Mouse (Mus musculus): ENCODE data around the gene Ptger3.

The Ptger3 gene

GRCm38 (mm10) chr3:157582626-157583405 is 16.1 kb downstream of the Ptger3 start:
- DNase-seq (ENCODE audit: low spot score): peak; percentile 63

GRCm38 (mm10) chr3:157597837-157598379 is 31.2 kb downstream of the Ptger3 start:
- DNase-seq (ENCODE audit: low spot score): no peak

DNA sequence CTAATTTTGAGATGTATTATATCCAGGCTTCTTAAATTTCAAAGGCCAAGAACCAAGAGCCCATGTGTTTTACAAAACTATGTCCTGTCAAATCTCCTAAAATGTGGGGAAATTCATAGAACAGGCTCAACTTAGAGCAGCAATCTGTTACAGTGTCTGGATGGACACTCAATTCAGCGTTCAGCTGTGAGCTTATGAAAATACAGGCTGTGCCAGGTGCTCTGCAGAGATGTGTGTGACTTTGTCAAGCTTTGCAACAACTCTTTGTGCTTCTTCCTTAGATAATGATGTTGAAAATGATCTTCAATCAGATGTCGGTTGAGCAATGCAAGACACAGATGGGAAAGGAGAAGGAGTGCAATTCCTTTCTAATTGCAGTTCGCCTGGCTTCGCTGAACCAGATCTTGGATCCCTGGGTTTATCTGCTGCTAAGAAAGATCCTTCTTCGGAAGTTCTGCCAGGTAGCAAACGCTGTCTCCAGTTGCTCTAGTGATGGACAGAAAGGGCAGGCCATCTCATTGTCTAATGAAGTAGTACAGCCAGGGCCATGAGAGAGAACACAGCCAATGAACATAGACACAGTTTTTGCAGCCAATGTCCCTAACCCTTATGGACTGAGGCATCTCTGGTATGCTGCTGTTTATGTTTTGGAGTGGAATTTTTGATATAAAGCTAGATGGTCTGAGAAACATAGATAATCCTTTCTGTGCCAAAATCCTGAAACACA is 38.2 kb downstream of the Ptger3 start:
- DNase-seq (ENCODE audit: low spot score): no peak

DNA sequence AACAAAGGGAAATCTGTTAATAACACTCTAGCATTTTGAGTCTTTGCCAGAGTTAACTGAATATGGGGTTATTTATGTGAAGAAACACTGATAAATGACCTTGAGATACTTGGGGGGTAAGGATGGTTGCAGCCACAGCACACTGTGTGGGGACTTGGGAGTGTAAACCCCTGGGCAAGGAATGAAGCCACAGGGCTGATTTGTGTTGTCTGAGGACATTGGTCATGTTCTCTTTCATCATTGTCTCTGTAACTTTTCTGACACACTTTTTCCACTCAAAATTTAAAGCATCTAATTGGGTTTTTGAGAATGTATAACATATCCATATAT is 38.7 kb downstream of the Ptger3 start:
- DNase-seq (ENCODE audit: low spot score): no peak

DNA sequence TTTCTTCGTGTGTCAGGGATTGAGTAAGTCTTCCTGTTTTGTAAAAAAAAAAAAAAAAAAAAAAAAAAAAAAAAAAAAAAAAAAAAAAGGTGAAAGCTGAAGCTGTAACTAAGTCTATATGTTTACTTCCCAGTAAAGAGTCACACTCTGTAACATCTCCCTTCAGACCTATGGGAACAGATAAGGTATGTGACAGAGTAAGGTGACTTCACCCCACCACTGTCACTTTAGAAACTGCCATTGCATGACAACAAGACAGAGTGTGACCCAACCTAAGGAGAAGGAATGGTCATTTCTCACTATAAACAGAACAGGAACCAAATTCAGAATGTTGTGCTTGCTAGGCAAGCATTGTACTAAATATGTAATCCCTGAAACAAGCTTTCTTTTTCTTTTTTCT is 46.9 kb downstream of the Ptger3 start:
- no peak for DNase-seq (ENCODE audit: low spot score)

- no peak for DNase-seq (ENCODE audit: low spot score)
Observed at GRCm38 (mm10) chr3:157616949-157617348, 50.3 kb downstream of the Ptger3 start.

DNA sequence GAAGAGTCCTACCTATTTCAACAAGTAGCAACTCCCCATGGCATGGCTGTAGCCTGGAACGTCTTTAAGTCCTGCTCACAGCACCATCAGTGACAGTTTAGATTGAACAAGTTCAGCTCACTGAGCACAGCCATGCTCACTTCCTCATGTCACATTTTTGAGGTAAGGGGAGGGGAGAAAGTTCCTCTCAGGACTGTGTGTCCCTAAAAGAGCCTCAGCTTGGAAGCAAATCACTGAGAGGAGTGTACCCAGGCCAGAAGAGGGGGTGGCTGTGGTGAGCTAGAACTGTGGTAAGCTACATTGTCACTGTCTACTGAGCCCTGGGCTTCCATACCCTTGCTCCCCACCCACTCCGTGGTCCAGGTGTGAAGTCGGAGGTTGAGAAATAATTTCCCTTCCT is 60.7 kb downstream of the Ptger3 start:
- no peak for DNase-seq (ENCODE audit: low spot score)

DNA sequence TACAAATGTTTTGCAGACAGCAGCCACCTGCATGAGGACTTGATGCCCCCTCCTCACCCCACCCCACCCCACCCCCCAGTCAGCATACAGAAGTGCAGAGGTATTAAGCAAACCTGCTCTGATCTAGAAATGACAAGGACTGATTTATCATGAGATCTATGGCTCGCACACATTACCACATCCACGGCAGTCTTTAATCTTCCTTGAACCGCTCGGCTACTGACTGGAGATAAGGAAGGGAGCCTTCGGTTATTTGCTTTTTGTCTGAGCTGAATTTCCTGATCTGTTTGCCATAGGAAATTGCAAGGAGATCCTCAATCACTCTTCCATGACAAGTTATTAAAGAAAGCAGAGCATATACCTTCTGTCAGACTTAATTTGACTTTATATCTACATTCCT is 64.0 kb downstream of the Ptger3 start:
- no peak for DNase-seq (ENCODE audit: low spot score)

DNA sequence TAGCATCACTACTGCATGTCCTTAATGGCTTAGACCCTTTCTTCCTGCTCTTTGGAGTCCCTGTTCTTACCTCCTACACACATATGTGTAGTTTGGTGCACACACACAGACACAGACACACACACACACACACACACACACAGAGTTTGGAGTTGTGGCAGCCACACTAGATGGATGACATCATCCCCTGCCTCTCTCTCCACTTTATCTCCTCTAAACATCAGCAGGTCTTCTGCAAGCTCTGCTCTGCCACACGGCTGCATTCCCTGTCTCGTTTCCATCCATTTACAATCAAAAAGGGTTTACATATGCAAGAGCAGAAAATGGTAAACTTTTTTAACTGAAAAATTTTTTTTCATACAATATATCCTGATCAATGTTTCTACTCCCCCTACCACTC is 64.7 kb downstream of the Ptger3 start:
- no peak for DNase-seq (ENCODE audit: low spot score)

- no peak for DNase-seq (ENCODE audit: low spot score)
Observed at GRCm38 (mm10) chr3:157634431-157634830, 67.7 kb downstream of the Ptger3 start.

GRCm38 (mm10) chr3:157635713-157636112 is 69.0 kb downstream of the Ptger3 start:
- DNase-seq (ENCODE audit: low spot score): no peak

DNA sequence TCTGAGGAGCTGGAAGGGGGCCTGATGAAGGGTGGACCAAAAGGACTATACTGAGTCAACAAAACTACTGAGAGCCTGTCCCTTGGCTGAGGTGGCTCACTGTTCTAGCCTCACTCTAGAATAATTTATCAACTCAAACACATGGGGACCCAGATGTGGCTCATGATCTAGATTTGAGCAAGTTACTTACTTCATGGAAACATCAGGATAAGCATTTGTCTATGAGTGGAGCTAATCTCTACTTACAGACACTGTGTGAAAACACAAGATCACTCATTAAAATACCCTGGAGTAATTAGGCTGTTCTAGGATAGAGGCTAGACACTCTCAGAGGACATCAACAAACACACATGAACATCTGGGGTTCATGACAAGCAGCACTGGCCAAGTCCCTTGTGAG is 70.2 kb downstream of the Ptger3 start:
- DNase-seq (ENCODE audit: low spot score): no peak

DNA sequence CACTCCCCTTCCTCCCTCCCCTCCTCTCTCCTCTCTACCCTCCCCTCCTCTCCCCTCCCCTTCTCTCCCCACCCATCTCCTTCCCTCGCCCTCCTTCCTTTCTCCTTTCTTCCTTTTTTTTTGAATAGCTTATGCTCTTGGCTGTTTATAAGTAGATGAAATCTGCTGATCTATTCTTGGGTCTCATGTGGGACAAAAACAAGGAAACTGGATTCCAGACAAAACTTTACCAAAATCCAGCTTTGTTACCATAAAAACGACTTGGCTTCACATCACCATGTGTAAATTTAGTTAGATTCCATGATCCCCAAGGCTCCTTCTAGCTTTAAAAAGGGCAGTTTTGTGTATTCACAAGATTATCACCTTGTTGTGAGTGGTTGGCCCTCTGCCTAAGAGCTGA is 70.6 kb downstream of the Ptger3 start:
- no peak for DNase-seq (ENCODE audit: low spot score)

- DNase-seq (ENCODE audit: low spot score): no peak
Observed at GRCm38 (mm10) chr3:157641634-157642033, 74.9 kb downstream of the Ptger3 start.

GRCm38 (mm10) chr3:157661622-157662021 is 94.9 kb downstream of the Ptger3 start:
- no peak for DNase-seq (ENCODE audit: low spot score)

DNA sequence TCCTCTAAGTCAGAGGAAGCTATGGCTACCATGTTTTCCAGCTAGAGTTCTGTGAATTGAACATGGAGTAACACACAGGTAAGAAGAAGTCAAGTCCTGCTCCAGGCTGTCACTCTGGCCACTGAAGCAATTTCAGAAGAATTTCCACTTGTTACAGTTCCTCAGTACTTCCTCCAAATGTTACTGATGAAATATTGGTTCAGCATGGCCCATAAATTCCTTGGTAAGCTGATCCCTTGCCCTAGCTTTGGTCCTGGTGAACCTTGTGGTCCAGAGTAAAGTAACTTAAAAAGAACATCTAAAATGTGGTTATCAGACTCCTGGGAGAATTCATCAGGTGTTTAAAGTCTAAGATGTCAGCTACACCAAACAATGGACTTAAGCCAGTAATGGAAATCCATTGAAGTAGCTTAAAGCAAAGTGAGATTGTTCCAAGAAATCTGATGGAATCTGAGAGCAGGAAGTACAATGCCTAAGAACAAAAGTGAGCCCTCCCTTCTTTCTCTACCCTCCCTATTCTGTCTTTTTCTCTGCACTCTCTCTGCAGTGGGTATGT is 97.9 kb downstream of the Ptger3 start:
- DNase-seq (ENCODE audit: low spot score): no peak

DNA sequence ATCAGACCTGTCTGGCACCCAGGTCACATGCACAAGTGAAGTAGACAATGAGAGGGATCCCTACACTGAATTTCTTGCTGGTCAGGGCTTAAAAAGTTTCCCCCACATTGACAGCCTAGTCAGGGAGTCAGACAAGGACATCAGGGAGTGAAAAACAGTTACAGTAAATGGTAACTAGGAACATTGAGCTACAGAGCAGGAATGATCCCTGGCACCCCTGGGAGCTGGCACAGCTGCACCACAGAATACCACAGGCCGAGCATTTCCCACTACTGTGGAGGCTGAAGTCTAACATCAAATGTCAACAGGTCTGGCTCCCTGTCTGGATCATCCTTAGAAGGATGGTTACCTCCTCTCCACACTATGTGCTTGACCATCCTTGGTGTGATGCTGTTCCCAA is 98.8 kb downstream of the Ptger3 start:
- no peak for DNase-seq (ENCODE audit: low spot score)

- no peak for DNase-seq (ENCODE audit: low spot score)
Observed at GRCm38 (mm10) chr3:157666142-157666541, 99.5 kb downstream of the Ptger3 start.

DNA sequence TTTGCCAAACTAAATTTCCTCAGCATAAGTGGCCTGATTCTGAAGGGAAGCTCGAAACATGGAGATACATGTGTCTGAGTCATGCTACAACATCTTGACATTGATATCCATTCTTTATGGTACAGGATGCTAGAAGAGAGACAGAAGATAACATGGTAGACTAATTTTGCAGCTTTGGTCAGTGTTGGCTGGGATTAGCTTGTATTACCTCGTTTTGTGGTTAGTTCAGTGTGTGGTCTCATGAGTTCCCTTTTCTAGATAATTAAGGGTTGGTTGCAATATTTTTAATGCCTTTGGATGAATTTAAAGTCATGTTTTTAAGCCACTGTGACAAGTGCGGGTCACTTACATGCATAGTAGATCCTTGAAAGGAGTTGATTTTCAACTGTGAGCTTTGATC is 119.4 kb downstream of the Ptger3 start:
- DNase-seq (ENCODE audit: low spot score): no peak

DNA sequence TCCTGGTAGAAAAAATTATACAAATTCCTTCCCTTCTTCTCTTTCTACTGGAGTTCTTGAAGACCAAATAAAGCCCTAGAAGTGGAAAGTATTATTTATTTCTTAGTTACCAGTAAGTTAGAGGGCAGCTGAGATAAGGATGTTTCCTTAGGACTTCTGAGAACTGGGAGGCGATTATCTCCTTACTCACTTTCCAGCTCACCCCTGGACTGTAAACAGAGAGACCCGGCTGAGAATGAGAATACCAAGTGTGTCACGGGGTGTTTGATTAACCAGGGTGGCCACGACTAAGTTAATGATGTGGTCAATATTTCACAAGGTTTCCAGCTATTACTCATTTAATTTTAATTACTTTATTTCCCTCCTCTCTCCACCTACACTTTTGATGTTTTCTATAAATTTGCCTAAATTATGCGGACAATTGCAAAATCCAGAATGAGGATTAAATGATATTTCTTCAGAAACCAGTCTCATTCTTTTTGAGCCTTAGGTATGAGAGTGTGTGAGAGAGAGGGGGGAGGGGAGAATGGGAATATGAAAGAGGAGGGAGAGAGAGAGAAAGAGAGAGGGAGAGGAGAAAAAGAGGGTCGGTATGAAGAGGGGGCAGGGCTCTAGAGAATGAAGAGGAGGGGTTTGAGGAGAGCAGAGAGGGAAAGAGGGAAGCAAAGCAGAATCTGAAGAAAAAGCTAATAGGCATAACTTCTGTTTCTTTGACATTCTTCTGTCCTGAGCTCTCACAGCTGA is 121.9 kb downstream of the Ptger3 start:
- no peak for DNase-seq (ENCODE audit: low spot score)

All from embryo, embryonic 10.5 days (tissue).